Mouse (Mus musculus): Measurements from ENCODE around the gene Glipr2.

The Glipr2 gene

DNA sequence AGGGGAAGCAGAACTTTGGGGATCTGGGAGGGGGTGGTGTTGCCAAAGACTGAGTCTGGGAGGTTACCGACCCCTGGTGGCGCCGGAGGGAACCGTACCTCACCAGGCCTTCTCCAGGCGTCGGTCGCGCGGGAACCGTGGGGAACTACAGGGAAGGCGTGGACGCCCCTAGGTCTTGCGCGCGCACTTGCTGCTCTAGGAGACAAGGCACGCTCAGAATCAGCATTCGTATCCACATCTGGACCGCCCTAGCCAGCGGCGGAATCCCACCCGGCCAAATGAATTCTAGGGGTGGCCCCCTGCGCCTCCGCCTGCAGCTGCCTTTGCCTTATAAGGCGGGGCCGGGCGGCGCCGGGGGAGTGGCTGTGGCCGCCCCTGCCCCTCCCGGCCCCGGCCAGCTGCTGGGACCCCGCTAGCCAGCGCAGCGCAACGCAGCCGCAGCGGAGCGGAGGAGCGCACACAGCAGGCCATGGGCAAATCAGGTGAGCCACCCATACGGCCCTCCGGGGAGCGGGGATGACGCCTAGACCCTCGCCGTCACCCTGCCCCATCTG is at the start of gene Glipr2:
Gene Glipr2 (plus strand): TSS at position 110 of the 554 bp plus-strand sequence.
- DNase-seq: peak; percentile 74 to 77

DNA sequence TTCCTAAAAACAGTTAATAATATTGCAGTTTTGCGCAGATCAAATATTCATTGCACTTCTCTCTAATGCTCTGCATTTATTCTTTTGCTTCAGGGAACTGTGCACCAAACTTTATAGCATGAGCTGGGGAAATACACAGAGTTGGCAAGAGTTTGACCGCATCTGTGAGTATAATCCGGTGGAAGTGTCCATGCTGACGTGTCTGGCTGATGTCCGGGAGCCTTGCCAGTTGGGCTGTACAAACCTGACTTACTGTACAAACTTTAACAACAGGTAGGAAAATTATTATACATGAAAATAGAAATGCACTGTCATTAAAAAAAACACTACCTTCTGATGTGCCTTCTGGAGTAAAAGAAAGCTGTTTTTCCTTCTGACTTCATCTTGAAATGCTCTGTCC is 39.0 kb upstream of the Glipr2 start:
- DNase-seq: no peak

DNA sequence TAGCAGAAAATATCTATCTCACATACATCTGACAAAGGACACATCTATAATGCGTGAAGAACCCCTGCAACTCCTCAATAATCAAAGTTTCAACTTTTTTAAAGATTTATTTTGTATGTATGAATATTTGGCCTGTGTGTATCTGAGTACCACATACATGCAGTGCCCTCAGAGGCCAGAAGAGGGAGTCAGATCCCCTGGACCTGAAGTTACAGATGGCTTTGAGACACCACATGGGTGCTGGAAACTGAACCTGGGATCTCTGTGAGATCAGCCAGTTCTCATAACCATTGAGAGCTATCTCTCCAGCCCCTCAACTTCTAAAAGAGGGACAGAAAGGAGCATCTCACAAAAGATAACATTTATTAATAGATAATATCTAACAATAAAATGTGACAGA is 36.6 kb upstream of the Glipr2 start:
- DNase-seq: no peak

DNA sequence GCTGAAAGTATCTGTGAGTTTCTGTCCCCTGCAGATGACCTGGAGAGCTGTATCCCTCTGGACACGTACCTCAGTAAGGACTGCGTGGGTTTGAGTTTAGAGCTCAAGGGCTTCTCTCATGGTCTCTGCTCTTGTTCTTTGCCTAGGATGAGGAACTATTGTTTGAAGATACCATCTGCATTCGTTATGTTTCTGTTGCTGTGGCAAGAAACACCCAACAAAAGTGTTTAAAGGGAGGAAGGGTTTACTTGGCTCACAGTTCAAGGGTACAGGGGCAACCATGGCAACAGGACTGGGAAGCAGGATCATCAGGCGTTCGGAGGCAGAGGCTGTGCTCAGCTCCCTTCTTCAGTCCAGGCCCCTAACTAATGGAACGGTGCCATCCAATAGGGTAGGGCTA is 32.1 kb upstream of the Glipr2 start:
- DNase-seq: no peak

DNA sequence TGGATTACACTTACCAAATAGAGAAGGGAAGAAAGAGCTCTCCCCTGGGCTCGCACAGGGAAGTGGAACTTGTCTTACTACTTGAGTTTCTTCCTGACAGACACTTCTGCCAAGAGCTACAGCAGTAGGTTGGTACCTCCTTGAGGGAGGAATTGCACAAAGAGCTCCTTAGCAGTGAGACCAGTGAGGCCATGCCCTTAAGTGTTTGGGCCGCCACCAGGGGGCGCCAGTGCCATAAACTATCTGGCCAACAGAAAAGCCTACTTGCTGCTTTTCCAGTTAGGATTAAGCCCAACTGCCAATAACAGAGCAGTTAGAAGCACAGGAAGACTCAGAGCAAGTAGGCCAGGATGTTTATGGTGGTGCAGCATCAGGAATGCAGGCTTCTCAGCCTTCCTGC is 31.4 kb upstream of the Glipr2 start:
- peak; percentile 83 to 92 for DNase-seq

DNA sequence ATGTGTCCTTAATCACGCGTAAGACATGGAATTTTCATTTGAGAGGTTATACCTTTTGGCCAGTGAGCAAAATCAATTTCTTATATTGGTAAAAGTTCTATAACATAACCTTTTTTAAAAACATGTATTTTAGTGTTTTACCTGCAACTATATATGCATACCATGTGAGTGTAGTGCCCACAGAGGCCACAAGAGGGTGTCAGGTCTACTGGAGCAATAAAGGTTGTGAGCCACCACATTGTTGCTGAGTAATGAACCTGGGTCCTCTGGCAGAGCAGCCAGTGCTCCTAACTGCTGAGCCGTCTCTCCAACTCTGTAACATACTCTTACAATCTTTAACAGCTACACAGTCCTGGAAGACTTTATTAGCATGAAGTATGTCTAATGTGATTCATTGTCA is 29.4 kb upstream of the Glipr2 start:
- peak in 1 of 2 experiments; percentile 47 for DNase-seq

DNA sequence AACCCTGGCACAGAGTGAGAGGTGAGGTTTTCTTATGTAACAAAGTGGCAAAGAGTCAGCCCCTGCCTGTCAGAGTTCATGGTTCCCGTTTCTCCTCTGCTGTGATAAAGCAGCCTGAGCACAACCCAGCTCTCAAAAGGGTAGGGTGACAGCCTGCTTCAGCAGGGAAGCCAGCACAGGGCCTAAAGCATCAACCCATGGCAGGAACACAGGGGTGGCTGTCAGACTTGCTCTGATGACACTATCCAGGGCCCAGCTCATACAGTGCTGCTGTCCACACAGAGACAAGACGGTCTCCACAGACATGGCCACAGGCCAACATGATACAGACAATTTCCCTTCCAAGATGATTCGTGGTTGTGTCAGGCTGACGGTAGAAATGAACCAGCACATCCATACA is 25.3 kb upstream of the Glipr2 start:
- DNase-seq: no peak

DNA sequence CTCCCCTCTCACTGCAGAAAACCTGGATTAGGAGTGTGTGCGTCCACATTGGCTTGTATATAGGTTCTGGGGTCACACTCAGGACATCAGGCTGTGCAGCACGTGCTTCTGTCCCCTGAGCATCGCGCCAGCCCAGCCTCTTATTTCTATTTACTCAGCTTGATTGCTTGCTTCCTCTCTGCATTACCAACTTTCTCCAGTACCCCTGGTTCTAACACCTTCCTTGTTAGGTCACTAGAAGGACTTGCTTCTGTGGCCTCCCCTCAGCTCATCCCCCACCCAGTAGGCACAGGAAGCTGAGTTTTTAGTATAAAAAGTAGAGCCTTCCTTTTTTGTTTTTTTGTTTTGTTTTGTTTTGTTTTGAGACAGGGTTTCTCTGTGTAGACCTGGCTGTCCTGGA is 21.0 kb upstream of the Glipr2 start:
- no peak for DNase-seq

DNA sequence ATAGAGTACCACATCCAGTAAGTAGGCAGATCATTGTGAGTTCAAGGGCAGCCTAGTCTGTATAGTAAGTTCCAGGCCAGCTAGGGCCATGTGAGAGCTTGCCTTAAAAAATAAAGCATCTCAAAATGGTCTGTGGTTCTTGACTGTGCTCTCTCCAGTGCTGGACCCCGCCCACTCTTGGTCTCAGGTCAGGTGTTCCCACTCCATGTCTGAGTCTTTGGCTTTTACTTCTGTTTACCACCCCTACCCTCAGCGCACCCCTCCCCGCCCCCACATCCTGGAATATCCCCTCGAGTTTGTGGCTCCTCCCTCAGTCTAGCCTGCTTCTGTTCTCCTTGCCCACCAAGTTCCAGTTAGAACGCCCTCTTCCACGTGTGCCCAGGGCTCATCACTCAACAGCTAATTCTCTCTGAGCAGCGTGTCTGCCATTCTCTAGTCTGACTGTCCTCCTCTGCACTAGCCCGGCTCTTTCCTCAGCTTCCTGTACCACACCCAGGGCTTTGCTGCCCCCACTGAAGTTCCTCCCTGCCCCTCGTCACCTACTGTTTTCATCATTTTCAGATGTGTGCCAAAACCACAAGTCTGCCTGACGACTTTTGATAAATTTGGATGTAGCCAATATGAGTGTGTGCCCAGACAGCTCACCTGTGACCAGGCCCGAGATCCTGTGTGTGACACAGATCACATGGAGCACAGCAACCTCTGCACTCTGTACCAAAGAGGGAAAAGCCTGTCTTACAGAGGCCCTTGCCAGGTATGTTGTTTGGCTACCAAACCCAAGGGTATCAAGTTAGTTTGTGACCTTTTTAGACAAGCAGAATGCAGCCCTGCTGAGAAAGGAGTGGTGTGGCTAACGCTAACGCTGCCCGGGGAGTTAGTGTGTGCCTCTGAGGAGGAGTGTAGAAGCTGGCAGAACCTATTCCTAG is 20.2 kb upstream of the Glipr2 start:
- DNase-seq: no peak

DNA sequence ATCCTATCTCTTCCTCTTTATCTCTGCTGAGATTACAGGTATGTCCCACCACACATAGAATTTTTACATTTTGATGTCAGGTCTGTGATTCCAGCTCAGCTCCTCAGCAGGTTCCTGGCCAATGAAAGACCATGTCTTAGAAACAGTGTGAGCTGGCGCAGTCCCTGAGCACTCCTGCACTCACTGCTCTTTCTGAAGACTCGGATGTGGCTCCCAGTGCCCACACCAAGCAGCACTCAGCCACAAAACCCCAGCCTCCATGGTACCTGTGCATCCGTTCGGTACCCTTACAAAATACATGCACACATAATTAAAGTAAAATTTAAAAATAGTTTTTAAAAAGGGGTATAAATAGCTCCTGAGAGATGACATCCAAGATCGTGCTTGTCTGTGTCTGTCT is 15.9 kb upstream of the Glipr2 start:
- DNase-seq: no peak

DNA sequence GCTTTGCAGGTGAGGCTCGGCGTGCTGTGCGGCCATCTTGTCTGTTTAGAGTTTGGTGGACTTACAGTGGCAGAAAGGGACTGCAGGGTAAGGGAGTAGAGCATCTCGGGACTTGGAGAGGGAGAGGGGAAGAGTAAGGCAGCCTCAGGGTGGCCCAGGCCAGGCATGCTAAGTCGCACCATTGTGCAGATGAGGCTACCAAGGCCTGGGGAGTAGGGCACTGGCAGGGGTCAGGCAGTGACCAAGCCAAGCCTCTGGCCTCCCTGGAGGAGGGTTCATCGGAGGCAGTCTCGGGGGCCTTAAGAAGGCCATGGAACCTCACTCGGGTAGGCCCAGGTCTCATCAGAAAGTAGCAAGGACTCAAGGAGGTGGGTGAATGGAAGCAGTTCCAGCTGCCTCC is 14.8 kb upstream of the Glipr2 start:
- no peak for DNase-seq

DNA sequence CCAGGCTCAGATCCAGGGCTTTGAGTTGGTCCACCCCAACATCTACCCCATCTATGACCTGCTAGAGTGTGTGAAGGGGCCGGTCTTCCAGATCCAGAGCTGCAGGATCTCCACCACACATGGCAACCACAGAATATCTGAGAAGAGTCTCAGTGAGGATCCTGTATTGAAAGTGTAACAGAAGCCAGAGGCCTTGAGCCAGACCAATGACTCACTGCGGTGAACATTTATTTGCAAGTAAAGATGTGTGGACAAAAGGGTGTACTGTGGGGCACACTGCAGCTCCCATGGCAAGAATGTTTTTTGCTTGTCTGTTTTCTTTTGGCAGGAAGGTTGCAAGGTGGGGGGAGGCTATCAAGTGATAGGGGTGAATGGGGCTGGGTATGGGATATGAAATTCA is 9.6 kb upstream of the Glipr2 start:
- no peak for DNase-seq

DNA sequence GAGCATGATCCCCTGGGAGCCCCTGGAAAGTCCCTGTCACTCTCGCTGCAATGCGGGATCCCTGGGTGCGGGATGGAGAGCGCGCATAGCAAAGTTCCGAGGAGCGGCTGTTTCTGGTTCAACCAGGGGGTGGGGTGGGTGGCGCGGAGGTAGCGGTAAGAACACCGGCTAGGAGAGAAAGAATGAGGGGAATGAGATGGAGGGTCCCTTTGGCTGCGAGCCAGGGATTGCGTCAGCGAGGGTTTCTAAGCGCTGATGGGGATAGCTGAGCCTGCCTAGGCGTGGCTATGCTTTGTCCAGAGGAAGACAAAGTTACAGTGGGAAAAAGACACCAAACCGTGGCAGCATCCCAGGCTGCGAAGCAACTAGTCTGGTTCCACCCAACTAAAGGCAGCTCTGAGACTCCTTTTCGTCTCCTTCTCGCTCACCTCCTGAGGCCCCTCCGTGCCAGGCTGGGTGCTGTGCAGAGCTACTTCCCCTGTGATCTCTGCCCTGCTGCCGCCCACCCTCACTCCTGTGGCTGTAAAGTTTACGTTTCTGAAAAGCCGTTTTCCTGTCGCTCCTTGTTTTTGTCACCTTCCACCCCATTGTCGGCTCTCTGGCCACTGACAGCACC is 753 bp downstream of the Glipr2 start:
- DNase-seq: peak; percentile 36 to 40

DNA sequence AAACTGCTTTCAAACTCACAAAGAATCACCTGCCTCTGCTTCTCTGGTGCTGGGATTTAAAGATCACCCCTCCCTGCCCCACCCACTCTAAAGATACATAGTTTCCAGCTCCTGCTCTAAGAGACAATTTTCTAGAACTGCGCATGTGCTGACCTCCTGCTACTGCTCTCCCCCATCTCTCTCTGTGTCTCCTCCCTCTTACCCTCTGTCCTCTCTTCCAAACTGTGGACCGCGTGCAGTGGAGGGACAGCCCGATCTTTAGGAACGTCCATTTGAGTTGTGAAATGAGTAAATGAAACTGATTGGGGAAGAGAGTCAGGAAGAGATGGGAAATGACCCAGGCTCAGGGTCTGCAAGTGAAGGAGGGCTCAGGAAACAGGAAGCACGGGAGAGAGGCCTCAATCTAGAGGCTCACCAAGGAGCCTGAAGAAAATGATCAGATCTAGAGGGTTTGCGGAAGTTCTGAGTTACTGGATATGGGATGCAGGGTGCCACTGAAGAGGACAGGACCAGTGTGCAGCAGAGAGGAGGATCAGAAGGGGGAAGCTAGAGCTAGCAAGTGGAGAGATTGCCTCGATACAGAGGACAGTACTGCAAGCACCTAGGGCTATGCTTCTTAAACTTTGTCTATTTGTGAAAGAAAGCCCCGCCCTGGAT is 2.5 kb downstream of the Glipr2 start:
- no peak for DNase-seq

DNA sequence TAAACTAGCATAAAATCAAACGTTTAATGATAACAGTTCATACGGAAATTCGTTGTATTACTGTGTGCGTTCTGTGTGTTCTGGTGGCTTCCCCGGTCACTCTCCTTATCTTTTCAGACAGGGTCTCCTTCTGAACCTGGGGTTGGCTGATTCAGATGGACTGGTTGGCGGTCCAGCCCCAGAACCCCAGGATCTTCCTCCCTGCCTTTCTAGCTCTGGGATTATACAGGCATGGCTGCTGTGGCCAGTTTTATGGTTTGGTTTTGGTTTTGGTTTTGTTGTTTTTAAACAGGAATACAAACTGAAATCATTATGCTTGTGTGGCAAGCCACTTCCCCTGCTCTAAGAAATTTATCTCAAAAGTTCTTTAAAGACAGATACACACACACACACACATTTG is 3.0 kb downstream of the Glipr2 start:
- no peak for DNase-seq

DNA sequence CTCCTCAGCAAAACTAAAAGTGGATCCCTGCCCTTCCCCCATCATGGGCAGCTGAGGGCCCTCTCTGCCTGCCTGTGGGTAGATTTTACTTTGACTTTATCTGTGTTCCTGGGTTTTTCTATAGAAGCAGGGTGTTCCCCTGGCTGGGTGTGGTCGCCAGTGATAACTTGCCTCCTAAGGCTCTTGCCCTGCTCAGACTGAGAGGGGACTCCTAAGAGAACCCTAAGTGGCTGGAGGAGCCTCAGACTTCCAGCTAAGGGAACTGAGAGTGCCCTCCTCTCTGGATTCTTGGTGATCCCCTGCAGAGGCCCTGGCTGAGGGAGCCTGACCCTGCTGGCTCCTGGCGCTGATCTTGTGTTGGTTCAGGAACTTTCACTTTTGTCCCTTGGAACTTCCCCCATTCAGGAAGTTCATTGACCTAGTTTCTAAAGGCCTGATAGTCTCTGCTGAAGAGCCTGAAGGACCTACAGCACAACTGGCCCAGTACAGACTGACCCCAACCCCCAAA is 7.2 kb downstream of the Glipr2 start:
- DNase-seq: peak; percentile 54 to 73

DNA sequence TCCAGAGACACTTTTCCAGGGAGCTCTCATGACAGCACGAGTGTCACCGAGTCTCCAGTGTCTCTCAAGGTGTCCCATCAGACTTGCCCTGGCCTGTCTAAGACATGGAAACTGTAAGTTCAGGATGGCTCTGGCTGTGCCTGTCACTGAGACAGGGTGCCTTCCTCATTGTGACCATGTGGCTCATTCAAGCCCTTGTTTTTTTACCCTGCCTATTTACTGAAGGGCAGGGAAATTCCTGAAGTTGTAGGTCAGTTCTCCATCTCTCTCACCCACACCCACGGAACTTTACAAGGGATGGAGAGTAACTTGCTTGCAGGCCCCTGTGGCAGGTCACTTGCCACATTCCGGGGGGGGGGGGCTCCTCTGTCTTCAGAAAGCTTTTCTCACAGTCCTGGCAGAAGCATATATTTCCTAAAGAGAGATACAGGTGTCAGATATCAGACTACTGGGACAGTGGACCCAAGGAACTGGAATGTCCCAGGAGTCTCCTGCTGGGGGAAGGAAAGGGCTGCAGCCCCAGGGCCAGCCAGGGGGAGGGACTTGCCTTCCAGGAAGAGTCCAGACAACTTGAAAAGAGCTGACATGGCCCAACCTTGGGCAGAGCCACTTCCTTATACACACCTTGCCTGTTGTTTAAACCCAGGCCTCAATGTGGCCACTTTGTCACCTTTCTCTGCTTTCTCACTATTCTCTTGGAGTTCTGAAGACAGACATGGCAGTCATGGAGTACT is 7.9 kb downstream of the Glipr2 start:
- DNase-seq: no peak

DNA sequence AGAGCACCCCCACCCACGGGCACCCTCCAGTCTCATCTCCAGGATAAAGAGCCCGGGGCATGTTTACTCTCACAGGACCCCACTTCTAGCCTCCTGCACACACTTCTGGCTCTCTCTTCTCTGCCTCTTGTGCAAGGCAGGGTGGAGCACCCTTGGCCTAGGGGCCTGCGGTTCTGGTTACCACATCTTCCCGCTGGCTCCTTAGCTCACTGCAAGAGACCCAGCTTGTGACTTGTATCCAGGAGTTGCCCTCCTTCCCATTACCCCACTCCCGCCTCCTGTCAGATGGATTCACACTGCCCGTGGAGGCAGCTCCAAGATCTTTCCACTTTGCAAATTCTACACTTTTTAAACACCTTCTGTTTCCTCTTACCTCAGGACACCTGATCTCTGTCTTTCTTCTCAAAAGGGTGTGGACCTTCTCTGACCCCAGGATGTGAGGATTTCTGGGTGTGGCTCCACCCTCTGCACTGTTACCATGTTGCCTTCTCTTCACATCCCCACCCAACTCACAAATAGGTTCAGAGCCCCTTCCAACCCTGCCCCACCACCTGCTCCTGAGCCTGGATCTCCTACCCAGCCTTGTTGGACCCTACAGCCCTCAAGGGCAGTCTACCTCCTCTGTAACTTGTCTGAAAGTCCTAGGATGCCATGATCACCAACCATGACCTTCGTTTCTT is 8.8 kb downstream of the Glipr2 start:
- DNase-seq: no peak

DNA sequence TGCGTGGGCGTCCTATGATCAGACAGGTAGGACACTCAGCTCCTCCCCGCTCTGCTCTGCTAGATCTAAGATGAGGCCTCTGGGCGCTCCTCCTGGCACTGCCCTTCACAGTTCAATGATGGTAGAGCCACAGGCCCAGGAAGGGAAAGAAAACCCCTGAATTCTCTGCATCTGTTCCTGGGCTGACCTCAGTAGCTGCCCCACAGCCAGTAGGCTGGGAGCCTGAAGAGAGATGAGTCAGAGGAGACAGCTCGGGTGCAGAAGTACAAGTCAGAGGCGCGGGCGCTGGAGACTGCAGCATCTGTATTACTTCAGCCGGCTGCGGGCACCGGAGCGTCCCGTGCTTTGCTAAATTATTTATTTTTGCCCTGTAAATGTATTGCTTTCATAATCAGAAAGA is 11.4 kb downstream of the Glipr2 start:
- DNase-seq: peak; percentile 83 to 89

DNA sequence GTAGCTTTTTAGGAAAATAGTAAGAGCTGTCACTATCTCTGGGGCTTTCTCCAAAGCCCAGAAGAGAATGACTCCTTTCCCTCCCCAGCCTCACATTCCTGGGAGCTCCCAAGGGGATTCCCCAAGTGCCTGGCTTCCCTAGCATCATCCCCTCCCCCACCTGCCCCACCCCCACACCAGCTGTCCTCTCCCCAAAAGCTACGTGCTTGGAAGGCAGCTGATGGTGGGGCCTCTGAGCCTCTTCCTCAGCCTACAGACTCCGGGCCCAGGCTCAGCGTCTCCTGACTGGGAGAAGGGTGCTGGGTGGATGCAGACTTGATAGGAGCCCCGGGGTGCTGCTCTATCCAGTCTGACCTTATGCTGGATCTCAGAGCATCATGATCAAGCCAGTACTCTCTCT is 12.2 kb downstream of the Glipr2 start:
- DNase-seq: no peak

DNA sequence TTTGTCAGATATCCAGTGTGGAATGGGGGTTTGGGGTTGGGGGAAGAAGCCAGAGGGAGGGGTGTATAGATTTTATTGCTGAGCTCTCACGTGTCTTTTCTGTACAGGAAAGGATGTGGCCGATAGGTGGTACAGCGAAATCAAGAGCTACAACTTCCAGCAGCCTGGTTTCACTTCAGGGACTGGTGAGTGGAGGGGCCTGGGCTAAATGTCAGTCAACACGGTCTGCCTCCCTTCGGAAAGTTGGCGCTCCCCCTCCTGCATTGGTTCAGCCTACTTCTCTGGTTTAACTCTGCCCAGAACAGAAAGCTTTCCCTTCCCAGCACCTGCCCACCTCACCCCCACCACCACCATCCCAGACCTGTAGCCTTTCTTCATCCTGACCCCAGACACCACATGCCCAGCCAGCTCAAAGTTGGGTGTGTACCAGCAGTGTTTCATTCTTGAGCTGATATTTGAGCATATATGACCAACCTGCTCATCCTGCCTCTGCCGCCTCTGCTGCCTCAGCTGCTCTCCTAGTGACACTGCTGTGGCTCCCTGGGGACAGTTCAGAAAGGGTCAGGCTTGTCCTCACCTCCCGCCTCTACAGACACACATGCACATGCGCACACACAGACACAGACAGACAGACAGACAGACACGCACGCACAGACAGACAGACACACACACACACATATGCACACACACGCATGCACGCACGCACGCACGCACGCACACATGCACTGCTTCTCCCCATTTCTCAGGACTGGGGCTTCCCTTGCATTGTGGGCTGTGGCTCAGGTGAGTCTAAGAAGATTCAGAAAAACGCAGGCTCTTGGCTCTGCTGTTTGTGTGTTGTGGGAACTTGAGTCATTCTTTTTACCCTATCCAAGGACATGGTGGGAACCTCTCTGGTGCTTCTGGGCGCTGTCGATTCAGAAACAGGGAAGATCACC is 13.5 kb downstream of the Glipr2 start:
- DNase-seq: no peak

Data from kidney, postnatal 25 days (tissue).